Mouse (Mus musculus): ENCODE results near the gene Ipo11. TPM values are rescaled to one million over a fixed set of nuclear protein-coding genes. Genes with fewer than 3 reads are reported as not detected.

Ipo11 gene
- polyA plus RNA-seq, 1 experiment, result 13.6 TPM

DNA sequence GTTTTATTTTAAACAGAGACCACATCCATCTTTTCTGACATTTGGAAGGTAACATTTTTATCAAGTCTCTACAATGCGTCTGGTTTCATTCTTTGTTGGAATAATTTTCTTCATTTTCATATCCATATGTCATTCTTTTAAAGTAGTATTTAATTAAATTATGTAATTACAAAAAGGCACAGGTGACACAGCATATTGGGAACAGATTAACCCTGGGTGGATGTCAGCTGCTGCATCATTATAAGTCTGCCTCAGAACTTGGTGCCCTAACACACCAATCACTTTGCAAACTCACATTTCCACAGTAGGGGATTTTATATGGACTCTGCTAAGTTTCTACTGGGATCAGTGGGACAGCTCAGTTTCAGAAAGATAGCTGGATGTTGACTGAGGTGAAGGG is 184.8 kb downstream of the Ipo11 start:
- Histone ChIP-seq H3K4me1 (ENCODE audit: control insufficient read depth, insufficient read depth, low read length) (no peaks in the 10 kb centered on the region; the same call in 1 of the 2 replicates), H3K4me3 (replicated peaks; ENCODE audit: extremely low read depth, low read depth, low read length) (no peak overlapping the region)
- no peak for DNase-seq
- TF ChIP-seq POLR2A (IDR thresholded peaks at IDR 0.05; ENCODE audit: borderline replicate concordance, extremely low read depth, low read depth, low read length), result no peak
- no peak for TF ChIP-seq CTCF (IDR thresholded peaks at IDR 0.05; ENCODE audit: insufficient read depth, low read length)
- WGBS, result 83% methylated on average over 1 of the region's 1 CpGs

DNA sequence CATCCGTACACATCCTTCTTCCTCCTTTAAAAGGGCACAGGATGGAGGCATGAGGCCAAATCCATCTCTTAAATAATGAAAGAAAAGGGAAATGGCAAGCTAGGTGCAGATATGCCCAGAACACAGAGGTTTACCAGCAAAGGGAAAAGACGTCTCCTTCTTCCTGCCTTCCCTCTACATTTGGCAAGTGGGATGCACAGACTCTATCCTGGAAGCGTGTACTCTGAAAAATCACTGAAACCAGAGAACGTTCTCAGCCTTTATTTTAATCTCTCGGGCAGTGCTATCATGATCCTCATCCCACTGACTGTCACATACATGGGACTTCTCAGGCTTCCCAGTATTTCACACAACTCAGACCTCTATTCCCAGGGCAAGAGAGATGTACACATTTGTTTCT is 189.9 kb downstream of the Ipo11 start:
- 54% methylated on average over 5 of the region's 5 CpGs for WGBS
- TF ChIP-seq POLR2A (IDR thresholded peaks at IDR 0.05; ENCODE audit: borderline replicate concordance, extremely low read depth, low read depth, low read length) (no peak), CTCF (IDR thresholded peaks at IDR 0.05; ENCODE audit: insufficient read depth, low read length) (no peak)
- Histone ChIP-seq H3K4me3 (replicated peaks; ENCODE audit: extremely low read depth, low read depth, low read length) (no peak overlapping the region), H3K4me1 (ENCODE audit: control insufficient read depth, insufficient read depth, low read length) (no peaks in the 10 kb centered on the region; the same call in 1 of the 2 replicates)
- no peak for DNase-seq

DNA sequence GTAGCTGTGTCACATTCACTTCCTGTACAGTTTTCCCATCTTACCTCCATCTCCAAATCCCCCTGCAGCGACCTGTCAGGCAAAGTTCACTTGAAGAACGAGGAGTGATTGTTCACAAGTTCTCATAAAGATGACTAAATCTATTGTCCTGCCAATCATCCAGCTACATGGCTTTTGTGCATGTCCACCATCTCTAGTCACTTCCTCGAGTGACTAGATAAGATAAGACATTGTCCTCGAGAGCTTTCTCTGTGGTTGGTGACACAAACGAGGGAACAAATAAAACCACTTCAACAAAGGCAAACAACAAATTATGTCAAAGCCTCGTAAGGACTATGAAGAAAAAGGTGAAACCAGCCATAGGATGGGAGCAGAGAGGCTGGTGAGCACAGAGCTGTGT is 191.6 kb downstream of the Ipo11 start:
- Histone ChIP-seq H3K4me3 (replicated peaks; ENCODE audit: extremely low read depth, low read depth, low read length) (no peak overlapping the region), H3K4me1 (ENCODE audit: control insufficient read depth, insufficient read depth, low read length) (no peaks in the 10 kb centered on the region; the same call in 1 of the 2 replicates)
- DNase-seq, result no peak
- TF ChIP-seq CTCF (IDR thresholded peaks at IDR 0.05; ENCODE audit: insufficient read depth, low read length), result no peak
- TF ChIP-seq POLR2A (IDR thresholded peaks at IDR 0.05; ENCODE audit: borderline replicate concordance, extremely low read depth, low read depth, low read length), result no peak
- WGBS, result 22% methylated on average over 6 of the region's 6 CpGs

Other genes starting within 250 kb of the Ipo11 start
- 3.6 and 4.9 TPM in 2 replicates for gene Dimt1, start 10.2 kb upstream of the Ipo11 start, polyA plus RNA-seq (2012; rRNA removed)
- gene Kif2a, start 85.2 kb upstream of the Ipo11 start, polyA plus RNA-seq (2012; rRNA removed), result 1.7 and 4.5 TPM in 2 replicates